Mouse (Mus musculus) frontal cortex, adult 2 months (tissue): ENCODE results near the gene Cyb5d1. TPM values are rescaled to one million over a fixed set of nuclear protein-coding genes. Genes with fewer than 3 reads are reported as not detected.
"Not testable (repeated sequence)": the region's sequence is repeated elsewhere in the genome, so short reads cannot be mapped to it uniquely, and the experiment has no call there.

Source experiments
- DNase-seq, 2 experiments: peaks; one replicate each; pipeline ENCODE4 v3.0.0; 2022; ENCODE audit warnings: low spot score in 1 of 2; ENCODE audit errors: extremely low spot score in 1 of 2
- polyA plus RNA-seq: library from polyadenylated mRNA; depleted of rRNA; stranded (reverse); fragments of >200 nt; gene quantifications from 2 replicates; pipeline ENCODE4 v1.2.3, GENCODE M21; 2012

Cyb5d1 gene
- polyA plus RNA-seq, 1 experiment = 34.2 TPM

DNA sequence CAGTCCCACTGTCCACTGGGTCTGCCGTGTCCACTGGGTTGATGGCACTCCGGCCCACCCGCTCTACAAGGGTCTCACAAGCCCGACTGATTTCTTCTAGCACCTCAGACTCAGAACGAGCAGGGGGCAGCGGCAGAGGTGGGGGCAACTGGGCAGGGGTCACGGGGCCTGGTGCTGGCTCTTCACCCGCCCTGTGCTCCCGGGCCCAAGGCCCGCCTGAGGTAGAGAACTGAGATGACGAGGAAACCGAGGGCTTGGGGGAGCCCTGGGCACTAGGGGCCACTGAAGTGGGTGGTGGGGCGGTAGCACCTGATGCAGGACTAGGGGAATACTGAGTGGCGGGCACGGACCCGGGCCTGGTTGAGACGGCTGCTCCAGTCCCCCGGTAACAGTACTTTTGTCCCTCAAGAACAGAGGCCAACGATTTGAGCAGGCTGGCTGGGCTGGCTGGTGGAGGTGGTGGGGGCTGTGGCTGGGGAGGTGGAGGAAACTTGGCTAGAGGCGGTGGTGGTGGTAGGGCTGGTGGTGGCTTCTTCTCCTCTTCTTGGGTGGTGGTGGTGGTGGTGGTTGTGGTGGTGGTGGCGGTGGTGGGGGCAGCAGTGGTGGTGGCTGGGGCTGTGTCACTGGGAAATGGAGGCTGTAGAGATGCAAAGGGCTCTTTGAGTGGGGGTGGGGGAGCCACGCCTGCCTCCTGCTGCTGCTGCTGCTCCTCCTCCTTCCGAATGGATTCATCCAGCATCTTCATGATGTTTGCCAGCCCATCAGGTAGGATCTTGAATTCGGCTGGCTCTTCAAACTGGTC is 9.4 kb upstream of the Cyb5d1 start:
- DNase-seq = no peak

DNA sequence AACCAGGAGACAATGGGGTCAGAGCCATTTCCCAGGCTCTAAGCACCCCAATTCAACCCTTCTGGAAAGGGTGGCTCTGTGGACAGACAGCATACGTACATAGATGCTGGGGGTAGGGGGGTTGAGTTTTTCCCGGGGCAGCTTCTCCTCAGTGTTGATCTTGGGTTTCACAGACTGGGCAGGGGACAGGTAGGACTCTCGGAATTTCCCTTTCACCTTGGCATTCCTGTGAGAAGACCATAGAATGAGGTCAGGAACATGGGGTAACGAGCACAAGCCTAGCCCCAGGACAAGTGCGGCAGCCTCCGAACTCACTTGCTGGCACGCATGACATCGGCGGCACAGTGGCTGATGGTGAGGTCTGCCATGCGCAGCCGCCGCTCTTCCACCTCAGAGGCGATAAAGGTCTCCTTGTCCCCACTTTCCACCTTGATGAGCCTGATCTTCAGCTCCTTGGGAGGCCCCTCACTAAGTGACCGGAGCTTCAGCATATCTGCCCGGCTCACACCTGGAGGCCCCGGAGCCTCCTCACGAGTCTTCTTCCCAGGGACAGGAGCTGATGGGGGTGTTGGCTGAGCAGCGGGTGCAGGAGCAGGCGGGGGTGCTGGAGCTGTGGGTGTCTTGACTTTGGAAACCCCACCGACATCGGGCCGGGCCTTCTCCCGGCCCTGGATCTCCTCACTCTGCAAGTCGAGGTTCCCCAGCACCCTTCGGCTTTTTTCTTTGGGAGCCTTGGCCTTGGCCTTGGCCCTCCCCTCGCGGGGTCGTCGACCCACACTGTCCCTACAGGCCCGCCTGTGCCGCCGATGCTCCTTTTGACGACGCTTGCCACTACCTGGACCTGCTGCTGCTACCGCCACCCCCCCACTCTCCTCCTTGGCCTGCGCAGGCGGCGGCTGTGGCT is 8.5 kb upstream of the Cyb5d1 start:
- no peak for DNase-seq

DNA sequence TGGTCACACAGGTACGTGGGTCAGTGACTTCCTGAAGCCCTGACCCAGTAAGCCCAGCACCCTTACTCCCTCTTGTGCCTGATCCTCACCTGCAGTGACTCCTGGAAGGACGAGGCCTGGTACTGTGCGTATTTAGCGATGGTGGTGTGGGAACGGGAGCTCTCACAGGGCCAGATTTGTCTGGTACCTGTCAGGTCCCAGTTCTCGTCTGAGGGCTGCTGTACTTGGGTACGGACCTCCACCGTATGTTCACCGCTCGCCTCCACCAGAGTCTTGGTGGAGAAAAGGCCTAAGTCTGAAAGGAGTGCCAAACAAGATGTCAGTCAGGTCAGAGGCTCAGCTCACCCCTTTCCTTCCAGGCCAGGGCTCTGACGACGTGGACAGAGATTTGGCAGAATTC is 6.6 kb upstream of the Cyb5d1 start:
- no peak for DNase-seq

DNA sequence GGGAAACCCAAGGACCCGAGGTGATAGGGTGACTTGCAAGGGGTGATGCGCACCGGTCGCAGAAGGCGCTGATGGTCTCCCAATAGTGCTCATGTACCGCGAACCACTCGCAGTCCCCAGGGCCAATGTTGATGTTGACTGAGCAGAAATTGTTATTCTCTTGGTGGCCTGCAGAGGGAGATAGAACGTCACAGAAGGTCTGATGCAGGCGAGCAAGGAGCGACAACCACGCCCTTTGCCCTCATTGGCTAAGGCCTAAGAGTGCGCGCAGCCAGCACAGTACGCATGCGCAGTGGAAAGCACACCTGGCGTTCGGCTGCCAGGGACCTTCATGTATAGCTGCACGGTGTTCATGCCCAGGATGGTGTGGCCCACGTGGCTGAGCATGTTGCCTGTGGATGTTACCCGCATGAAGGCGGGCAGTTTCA is 5.8 kb upstream of the Cyb5d1 start:
- DNase-seq = peak in 1 of 2 experiments; percentile 96

- no peak for DNase-seq
Measured at GRCm38 (mm10) chr11:69400083-69400850, 4.8 kb upstream of the Cyb5d1 start.

DNA sequence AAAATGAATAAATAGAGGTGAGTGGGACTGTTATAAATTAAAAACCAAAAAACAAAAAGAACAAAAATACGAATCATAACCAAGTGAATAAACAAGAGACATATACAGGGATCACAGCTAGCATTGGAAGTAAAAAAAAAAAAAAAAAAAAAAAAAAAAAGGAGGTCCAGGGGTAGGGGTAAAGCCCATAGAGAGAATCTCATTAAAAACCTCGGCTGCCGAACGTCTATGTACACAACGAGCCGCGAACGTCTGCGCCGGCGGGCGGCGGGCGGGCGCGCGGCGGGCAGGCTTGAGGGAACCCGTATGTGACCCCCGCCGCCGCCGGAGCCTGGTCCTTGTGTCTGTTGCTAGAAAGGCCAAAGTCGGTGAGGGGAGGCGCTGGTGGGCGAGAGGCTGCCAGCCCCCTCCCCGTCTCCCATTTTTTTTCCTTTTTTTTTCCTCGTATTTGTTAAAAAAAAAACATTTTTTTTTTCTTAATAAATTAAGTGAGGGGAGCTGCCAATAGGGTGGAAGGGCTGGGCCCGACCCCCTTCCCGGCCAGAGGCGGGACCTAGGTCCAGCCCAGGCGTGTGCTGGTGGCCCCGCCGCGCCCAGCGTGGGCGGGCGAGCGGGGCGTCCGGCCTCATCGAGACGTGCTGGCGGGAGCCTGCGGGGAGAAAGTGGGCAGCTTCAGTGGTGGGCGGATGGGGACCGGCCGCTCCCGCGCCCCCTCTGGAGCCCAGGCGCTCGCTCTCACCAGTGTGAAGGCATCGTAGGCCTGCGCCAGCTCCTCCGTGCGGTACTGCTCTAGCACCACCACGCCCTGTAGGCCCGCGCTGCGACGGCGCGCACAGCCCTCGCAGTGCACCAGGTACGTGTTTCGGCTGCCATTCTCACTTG is 4.0 kb upstream of the Cyb5d1 start:
- DNase-seq = no peak

DNA sequence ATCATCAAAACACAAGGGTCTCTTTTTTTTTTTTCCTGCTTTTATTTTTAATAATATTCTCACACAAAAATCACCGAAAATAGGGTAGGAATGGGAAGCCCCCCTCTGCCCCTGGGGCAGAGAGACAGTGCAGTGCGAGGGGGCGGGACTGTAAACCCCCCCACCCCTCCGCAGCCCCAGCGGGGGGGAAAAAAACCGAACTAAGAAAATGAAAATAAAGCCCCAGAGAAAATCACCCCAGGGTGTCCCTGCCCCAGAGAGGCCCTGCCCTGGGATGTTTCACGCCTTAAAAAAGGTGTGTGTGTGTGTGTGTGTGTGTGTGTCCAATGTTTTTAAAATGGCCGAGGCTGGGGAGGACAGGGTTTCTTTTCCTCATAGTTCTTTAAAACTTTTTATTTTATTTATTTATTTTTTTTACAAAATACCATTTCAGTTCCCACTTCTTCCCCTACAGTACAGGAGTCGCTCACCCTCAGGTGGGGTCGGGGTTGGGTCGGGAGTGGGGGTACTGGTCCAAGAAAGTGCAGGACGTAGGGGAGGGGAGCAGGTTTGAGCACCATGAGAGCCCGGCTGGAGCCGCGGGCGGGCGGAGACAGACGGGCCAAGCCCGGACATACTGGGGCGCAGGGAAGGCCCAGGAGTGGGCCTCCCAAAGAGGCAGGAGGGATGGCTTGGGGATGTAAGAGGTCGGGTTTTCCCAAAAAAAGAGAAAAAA is 3.2 kb upstream of the Cyb5d1 start:
- no peak for DNase-seq

DNA sequence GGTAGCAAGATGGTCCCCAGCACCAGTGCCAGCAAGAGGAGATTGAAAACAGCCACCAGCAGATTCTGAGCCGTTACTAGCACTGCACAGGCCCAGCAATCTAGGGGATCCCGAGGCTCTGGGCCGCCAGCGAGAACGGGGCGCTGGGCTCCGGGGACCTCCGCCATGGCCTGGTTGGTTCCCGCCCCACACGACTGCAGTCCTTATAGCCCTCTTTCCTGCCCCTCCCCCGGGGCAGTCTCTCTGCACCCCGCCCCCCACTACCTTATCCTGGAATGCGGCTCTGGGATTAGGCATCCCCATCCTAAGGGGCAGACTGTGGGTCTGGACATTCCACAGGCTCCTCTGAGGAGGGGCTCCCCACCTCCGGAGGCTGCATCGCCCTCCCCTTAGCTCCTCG is 2.6 kb upstream of the Cyb5d1 start, which contains the start of gene Tmem88:
Gene Tmem88, minus strand, starts transcription at position 176 of the 400 bp plus-strand sequence.
- DNase-seq = no peak

DNA sequence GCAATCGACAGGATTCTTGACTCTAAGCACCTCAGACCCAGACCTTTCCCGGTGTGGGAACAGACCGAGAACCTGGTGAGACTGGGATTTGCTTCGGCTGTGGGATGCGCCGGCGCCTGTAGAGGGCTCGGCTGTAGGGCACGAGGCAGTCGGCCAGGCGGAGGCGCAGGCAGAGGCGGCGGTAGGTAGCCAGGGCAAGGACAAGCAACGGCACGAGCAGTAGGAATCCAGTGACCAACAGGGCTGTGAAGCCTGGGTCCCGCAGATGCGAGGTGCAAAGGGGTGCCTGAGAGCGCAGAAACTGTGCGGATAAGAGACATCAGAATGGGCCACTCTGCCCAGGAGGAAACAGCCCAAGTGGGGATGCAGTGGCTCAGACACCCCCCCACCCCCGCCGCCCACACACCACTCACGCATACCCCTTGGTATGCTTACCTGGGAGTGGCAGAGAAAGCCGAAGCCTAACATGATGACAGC is 2.2 kb upstream of the Cyb5d1 start:
- DNase-seq = peak in 1 of 2 experiments; percentile 30

DNA sequence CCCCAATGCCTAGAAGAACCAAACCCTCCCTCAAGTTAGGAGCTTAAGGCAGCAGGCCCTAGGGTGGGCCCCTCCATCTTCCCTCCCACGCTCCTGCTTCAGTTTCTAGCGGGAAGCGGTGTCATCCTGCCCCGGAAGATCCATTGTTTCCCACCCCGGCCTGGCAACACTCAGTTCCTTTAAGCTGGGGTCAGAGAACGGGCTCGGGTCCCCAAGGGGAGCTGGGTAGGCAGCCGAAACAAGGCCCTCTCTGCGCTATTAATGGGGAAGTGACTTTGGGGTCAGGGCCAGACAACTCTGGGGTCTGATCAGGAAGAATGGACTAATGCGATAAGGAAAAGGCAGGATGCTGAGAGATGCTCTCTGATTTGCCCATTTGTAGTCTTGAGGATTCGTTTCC is 1.3 kb upstream of the Cyb5d1 start:
- peak in 1 of 2 experiments; percentile 36 for DNase-seq

DNA sequence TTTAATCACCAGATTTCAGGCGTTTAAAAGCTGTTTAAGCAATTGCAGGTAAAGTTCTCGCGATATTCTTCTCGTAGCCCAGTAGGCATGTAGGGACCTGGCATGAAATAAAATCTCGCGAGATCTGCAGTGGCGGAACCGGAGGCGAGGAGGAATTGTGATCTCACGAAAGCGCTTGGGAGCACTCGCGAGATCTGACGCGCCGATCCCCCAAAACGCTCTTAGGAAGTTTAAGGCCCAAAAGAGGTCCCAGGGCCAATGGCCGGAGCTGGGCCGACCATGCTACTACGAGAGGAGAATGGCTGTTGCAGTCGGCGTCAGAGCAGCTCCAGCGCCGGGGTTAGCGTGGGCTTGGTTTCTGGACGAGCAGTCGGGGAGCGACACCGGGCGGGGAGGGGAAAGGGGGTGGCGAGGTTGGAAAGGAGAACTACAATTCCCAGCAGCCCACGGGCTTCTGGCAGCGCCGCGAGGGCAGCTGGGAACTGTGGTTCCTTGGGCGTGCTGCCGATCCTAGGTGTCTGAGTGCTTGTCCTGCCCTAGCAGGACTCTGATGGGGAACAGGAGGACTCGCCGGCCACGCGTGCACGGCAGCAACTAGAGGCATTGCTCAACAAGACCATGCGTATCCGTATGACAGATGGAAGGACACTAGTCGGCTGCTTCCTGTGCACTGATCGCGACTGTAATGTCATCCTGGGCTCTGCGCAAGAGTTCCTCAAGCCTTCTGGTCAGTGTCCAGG is 373 bp upstream of the Cyb5d1 start:
- DNase-seq = peak; percentile 97 to 98

DNA sequence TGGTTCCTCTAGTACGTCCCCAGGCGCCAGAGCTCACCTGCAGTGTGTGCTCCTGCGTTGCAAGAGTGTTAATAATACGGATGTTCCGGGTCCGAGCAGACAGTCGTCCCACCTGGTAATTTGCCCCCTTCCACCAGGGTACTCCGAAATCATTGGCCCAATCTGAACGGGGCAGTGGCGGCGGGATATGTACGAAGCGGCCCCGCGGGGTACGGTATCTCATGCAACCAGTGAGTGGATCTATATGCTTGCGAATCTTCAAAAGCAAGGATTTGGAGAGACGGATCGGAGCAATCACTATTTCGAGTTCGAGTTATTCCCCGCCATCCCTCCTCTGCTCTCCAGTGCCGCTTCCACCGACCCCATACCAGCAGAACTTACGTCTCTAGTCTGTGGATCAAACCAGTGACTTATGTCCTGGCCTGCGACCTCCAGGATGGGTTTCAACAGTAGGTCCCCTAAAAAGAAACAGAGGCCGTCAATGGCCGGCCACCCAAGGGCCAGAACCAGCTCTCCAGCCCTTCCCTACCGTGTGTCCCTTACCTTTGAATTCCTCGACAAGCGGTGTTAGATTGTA is 752 bp downstream of the Cyb5d1 start:
- not testable (repeated sequence) for DNase-seq

DNA sequence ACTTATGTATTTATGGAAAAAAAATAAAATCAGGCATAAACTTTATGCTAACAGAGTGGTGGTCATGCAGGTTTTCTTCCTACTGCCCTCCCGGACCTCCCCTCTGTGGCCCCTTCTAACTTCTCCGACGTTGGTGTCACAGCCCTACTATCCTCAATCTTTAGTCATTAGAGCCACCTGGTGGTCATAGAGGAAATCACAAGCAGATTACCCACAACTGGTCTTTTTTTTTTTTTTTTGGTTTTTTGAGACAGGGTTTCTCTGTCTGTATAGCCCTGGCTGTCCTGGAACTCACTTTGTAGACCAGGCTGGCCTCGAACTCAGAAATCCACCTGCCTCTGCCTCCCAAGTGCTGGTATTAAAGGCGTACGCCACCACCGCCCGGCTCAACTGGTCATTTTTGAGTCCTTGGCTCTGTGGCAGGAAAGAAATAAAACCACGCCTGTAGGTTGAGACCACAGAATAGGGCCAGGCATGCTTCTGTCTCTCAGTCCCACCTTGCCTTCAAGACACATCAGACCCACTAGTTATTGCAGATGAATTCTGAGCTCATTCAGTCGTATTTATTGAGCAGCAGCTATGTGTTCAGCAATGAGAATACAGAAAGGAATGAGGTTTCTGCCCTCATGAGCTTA is 4.9 kb downstream of the Cyb5d1 start:
- DNase-seq = peak in 1 of 2 experiments; percentile 93

- DNase-seq = peak in 1 of 2 experiments; percentile 65
Measured at GRCm38 (mm10) chr11:69389531-69390399, 5.7 kb downstream of the Cyb5d1 start.

DNA sequence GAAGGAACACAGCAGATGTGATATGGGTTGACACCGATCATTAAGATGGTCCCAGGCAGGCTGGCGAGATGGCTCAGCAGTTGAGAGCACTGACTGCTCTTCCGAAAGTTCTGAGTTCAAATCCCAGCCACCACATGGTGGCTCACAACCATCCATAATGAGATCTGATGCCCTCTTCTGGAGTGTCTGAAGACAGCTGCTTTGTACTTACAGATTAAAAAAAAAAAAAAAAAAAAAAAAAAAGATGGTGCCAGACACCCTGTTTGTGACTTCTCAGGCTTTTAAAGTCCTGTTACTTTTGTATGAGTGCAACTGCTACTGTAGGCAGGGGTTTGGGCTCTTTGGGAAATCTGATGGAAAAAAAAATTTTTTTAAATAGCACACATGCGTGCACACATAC is 6.8 kb downstream of the Cyb5d1 start:
- no peak for DNase-seq

DNA sequence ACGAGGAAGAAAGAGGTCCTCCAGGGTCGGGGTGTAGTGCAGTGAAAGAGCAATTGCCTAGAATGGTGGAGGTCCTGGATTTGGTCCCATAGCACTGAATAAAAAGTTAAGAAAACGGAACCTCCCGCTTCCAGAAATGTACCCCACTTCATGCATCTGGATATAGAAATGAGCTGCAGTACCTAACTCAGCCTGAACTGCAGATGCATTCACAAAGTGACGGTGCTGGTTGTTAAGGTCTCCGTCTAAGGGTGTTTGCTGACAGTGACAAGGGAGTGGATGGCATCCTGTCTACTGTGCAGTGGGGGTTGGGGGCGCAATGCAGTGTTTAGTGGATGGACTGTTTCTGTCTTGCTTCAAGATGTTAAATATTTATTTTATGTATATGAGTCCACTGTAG is 8.7 kb downstream of the Cyb5d1 start:
- no peak for DNase-seq
